Mouse (Mus musculus): ENCODE results near the gene Dst.

DNA sequence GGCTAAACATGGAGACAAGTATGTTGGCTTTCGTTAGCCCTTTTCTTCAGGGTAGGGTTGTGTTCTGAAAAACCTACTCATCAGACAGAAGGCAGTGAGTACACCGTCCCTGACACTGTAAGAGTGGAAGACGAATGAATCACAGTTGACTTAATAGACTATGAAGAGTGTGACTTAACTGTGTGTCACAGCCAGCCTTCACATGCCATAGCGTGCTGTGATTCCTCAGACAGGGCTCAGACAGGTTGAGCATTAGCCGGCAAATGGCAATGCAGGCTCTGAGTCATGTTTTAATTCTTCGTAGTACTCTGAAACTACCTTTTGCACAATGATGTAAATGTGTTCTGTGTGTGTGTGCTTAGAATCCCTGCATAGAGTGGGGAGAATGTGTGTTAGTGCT lies 278.0 kb downstream of the Dst start:
- TF ChIP-seq CTCF (conservative IDR thresholded peaks at IDR 0.05; ENCODE audit: insufficient read depth, insufficient read length, low read depth, low read length) (no peak), POLR2A (IDR thresholded peaks at IDR 0.05; ENCODE audit: low read depth, low read length) (no peak)

Data from kidney, adult 2 months (tissue).